Mouse (Mus musculus) spleen, postnatal 14 days (tissue): Measurements from ENCODE around the gene Kctd19.

ENCODE experiments used
- DNase-seq, 2 experiments: peaks; one replicate each; pipeline ENCODE4 v3.0.0; 2021 to 2022; ENCODE audit warnings: low spot score in 2 of 2

Kctd19 gene

GRCm38 (mm10) chr8:105413391-105413790, at the start of gene Kctd19, which contains the start of gene Lrrc36:
Kctd19 (minus strand) TSS chr8:105413502.
Lrrc36 (plus strand) TSS chr8:105413571.
- peak; percentile 19 to 36 for DNase-seq

GRCm38 (mm10) chr8:105461085-105461803, 47.9 kb upstream of the Kctd19 start:
- DNase-seq: no peak

- no peak for DNase-seq
Measured at GRCm38 (mm10) chr8:105455218-105455617, 41.9 kb upstream of the Kctd19 start.

- no peak for DNase-seq
Measured at GRCm38 (mm10) chr8:105454088-105454487, 40.8 kb upstream of the Kctd19 start.

GRCm38 (mm10) chr8:105453296-105453695, 40.0 kb upstream of the Kctd19 start:
- no peak for DNase-seq

- no peak for DNase-seq
Measured at GRCm38 (mm10) chr8:105451903-105452603, 38.8 kb upstream of the Kctd19 start.

GRCm38 (mm10) chr8:105450977-105451376, 37.7 kb upstream of the Kctd19 start:
- DNase-seq: no peak

GRCm38 (mm10) chr8:105448596-105448995, 35.3 kb upstream of the Kctd19 start:
- DNase-seq: no peak

GRCm38 (mm10) chr8:105448188-105448587, 34.9 kb upstream of the Kctd19 start:
- no peak for DNase-seq

GRCm38 (mm10) chr8:105446127-105446552, 32.8 kb upstream of the Kctd19 start:
- DNase-seq: no peak

- no peak for DNase-seq
Measured at GRCm38 (mm10) chr8:105445296-105446126, 32.2 kb upstream of the Kctd19 start.

- DNase-seq: no peak
Measured at GRCm38 (mm10) chr8:105442661-105443060, 29.4 kb upstream of the Kctd19 start.

- DNase-seq: peak; percentile 26 to 46
Measured at GRCm38 (mm10) chr8:105441433-105441832, 28.1 kb upstream of the Kctd19 start.

GRCm38 (mm10) chr8:105438865-105439264, 25.6 kb upstream of the Kctd19 start:
- peak; percentile 18 to 38 for DNase-seq

GRCm38 (mm10) chr8:105437078-105437748, 23.9 kb upstream of the Kctd19 start:
- DNase-seq: no peak

GRCm38 (mm10) chr8:105436218-105436617, 22.9 kb upstream of the Kctd19 start:
- no peak for DNase-seq

GRCm38 (mm10) chr8:105434136-105434535, 20.8 kb upstream of the Kctd19 start:
- no peak for DNase-seq

- DNase-seq: no peak
Measured at GRCm38 (mm10) chr8:105433511-105433910, 20.2 kb upstream of the Kctd19 start.

GRCm38 (mm10) chr8:105433021-105433420, 19.7 kb upstream of the Kctd19 start:
- DNase-seq: no peak

- DNase-seq: no peak
Measured at GRCm38 (mm10) chr8:105431743-105432515, 18.6 kb upstream of the Kctd19 start.

GRCm38 (mm10) chr8:105426878-105427277, 13.6 kb upstream of the Kctd19 start:
- DNase-seq: no peak
